Mouse (Mus musculus) CH12F3 (cell line): ENCODE data around the gene Prkg1.

Experiments used
- in situ Hi-C: fragments of 300-500 bp; cut with MboI; formaldehyde crosslinking; loops from 2 replicates; pipeline ENCODE4 v1.14.3; 2020; ENCODE audit warnings: low sequenced_read_pairs

Prkg1 gene

DNA sequence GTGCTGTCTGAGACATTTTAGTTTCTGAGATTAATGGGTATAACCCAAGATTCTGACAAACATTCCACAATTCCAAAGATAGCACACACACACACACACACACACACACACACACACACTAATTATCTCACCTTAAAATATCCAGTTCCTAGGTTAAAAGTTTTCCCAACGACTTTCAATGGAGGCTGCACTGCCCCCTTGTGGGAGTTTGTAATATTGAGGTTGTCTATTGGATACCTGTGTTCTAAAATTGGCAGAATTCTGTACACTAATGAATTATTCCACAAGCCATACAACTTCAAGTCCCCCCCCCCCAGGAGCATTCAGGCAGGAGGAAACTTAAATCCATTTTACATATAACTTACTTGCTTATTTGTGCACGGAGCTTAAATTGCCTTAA is 18.2 kb downstream of the Prkg1 start:
- in situ Hi-C loops, result no loop called here

DNA sequence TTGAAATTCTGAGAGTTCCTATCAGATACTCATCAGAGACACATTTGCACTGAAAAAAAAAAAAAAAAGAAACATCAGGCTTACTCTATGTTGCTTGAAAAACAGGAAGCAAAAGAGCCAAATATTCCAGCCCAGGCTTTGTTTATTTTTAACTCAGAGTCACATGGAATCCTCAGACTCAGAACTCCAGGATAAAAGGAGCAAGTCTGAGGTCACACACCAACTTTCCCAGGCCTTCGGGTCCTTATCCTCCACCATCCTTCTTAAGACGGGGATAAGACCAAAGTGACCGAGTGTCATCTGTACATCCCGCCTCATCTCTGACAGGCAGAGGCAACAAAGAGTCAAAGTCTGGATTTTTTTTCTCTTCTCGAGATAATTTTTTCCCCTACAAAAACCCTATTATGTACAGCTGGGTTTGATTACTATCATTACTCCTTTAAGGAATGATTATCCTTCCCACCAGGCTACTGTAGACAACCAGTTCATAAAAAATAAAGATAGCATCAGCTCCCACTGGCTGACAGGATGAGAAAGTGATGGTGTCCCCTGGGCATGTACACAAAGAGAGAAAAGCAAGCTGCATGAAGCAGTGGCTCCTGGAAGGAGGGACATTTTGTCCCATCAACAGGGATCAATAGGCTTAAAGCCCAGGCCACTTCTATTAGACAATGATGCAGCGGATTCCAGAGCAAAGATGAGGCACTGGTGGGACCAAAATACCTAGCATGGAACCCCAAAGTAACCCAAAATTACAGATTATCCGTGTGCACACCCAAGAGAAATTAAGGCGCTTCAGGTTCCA is 21.4 kb downstream of the Prkg1 start:
- in situ Hi-C loops, result no loop called here

DNA sequence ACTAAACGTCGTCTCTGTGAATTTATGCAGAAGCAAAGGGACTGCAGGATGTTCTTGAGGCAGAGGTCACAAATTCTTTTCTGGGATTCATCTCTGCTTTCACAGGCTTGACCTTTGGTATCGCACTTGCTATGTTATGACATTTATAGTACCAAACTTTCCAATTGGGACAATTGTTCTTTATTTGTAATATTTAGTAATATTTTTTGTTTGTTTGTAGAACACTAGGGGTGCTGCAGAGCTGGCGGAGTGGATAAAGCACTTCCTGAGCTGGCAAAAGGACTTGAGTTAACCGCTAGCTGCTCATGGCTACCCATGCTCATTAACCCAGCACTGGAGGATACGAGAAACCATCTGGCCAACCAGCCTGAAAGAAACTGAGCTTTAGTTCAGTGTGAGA is 49.9 kb downstream of the Prkg1 start:
- in situ Hi-C loops, result no loop called here

- in situ Hi-C loops, result no loop called here
Observed at GRCm38 (mm10) chr19:31714418-31714817, 50.4 kb downstream of the Prkg1 start.

GRCm38 (mm10) chr19:31713321-31713720 is 51.5 kb downstream of the Prkg1 start:
- in situ Hi-C loops, result no loop called here

- in situ Hi-C loops, result no loop called here
Observed at GRCm38 (mm10) chr19:31710336-31710735, 54.5 kb downstream of the Prkg1 start.

GRCm38 (mm10) chr19:31703991-31704390 is 60.8 kb downstream of the Prkg1 start:
- in situ Hi-C loops, result no loop called here

DNA sequence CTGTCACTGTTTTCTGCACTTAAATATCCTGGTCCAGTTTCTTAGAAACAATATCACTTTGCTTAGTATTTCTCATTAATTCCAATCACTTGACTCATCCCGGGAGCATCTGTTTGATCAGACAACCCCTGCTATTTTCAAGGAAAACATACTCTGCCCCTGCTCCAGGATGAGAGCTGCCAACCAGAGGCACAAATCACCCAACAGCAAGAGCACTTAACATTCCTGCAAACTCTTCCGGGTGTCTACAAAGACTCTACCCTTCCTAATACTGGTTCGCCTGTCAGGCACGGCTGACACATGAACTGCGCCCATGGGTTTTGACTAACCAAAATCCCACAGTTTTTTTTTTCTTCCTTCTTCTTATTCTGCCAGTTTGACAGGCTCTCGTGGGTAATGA is 65.9 kb downstream of the Prkg1 start:
- in situ Hi-C loops, result no loop called here

- in situ Hi-C loops, result no loop called here
Observed at GRCm38 (mm10) chr19:31680821-31681220, 84.0 kb downstream of the Prkg1 start.

DNA sequence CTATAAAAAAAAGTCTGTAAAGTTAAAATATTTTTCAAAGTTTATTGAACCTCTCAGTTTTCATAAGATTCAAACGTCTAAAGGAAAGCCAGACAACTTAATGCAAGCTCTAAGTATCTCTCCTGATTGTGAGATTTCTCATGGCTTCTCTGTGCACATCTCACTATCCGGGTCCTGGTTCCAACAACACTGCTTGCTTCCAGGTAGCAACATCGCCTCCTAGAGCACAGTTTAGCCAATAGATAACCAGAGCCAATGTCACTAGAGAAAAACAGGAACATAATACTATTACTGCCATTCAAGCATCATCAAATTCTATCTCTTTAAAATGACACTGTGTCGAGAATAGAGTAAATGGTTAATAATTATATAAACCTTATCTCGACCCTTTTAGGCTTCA is 86.5 kb downstream of the Prkg1 start:
- in situ Hi-C loops, result no loop called here

GRCm38 (mm10) chr19:31671726-31672125 is 93.1 kb downstream of the Prkg1 start:
- in situ Hi-C loops, result no loop called here

GRCm38 (mm10) chr19:31665007-31665406 is 99.8 kb downstream of the Prkg1 start:
- in situ Hi-C loops, result no loop called here

- in situ Hi-C loops, result no loop called here
Observed at GRCm38 (mm10) chr19:31664159-31664991, 100.5 kb downstream of the Prkg1 start.

- in situ Hi-C loops, result no loop called here
Observed at GRCm38 (mm10) chr19:31663437-31664158, 101.2 kb downstream of the Prkg1 start.

GRCm38 (mm10) chr19:31662802-31663201 is 102.0 kb downstream of the Prkg1 start:
- in situ Hi-C loops, result no loop called here

- in situ Hi-C loops, result no loop called here
Observed at GRCm38 (mm10) chr19:31658751-31659397, 106.0 kb downstream of the Prkg1 start.

- in situ Hi-C loops, result no loop called here
Observed at GRCm38 (mm10) chr19:31656256-31656655, 108.6 kb downstream of the Prkg1 start.

DNA sequence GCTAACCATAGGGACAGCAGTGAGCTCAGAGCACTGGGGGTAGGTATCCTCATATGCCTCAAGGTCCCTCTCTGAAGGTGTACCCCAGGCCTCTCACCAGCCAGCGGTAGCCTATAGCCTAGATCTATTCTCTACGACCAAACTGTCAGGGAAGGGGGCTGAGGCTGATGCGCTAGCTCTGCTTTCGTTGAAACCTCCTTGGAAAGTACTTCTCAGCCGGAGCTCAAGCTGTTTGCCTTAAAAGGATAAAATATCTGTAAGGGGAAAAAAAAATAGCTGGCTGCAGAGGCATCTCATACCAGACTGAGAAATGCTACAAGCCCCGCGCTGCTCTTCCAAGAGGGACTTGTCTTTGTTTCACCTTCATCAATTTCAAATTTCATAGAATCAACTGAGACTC is 109.0 kb downstream of the Prkg1 start:
- in situ Hi-C loops, result no loop called here

- in situ Hi-C loops, result no loop called here
Observed at GRCm38 (mm10) chr19:31654022-31654421, 110.8 kb downstream of the Prkg1 start.

DNA sequence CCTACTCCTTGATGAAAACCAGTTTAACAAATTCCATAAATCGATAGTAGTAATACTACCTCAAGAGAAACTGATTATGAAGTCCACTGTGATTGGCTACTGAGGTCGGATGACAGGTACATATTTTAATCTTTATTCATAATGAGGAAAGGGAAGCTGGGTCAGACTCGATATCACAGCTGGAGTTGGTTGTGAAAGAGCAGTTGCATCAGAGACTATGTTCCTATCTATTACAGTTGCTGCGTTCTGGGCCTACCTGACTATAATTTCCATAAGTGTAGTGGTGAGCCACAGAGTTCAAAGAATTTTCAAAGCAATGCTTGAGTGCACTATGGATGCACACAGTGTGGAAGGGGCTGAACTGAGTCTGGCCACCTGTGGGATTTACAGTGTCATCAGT is 114.4 kb downstream of the Prkg1 start:
- in situ Hi-C loops, result no loop called here

GRCm38 (mm10) chr19:31647492-31647891 is 117.3 kb downstream of the Prkg1 start:
- in situ Hi-C loops, result no loop called here
